Mouse (Mus musculus): ENCODE measurements around the gene Clint1. TPM values are rescaled to one million over a fixed set of nuclear protein-coding genes. Genes with fewer than 3 reads are reported as not detected.
A peak's percentile ranks its signal among the peaks of the same experiment; 100 is the strongest.

The Clint1 gene
- polyA plus RNA-seq, 2 experiments, result 77.3 to 102 TPM

GRCm38 (mm10) chr11:45816712-45817111 lies 35.1 kb upstream of the Clint1 start:
- Histone ChIP-seq H3K4me3 (replicated peaks; ENCODE audit: low read length) (no peak overlapping the region), H3K4me1 (ENCODE audit: control insufficient read depth, insufficient read depth, low read length) (no peaks in the 10 kb centered on the region), H3K27ac (replicated peaks; ENCODE audit: low read depth, low read length) (no peak overlapping the region), H3K9me3 (ENCODE audit: control insufficient read depth, low read length) (no peaks in the 10 kb centered on the region), H3K36me3 (ENCODE audit: control insufficient read depth, insufficient read depth, low read length) (no peaks in the 10 kb centered on the region), H3K9ac (ENCODE audit: low read depth, low read length, severe bottlenecking) (no peak overlapping the region), H3K4me2 (replicated peaks; ENCODE audit: low read depth, low read length, severe bottlenecking) (no peak overlapping the region), H3K27me3 (ENCODE audit: control insufficient read depth, insufficient read depth, low read length) (no peaks in the 10 kb centered on the region)
- TF ChIP-seq POLR2A (IDR thresholded peaks at IDR 0.05; ENCODE audit: borderline replicate concordance, extremely low read depth, insufficient read depth, insufficient read length), result no peak
- no peak for ATAC-seq (ENCODE audit: low FRiP score, low read depth)
- 66% methylated on average over 1 of the region's 1 CpGs for WGBS
- DNase-seq (ENCODE audit: low spot score), result no peak

GRCm38 (mm10) chr11:45817996-45818395 lies 33.9 kb upstream of the Clint1 start:
- H3K4me3 ChIP-seq (replicated peaks; ENCODE audit: low read length), result no peak overlapping the region
- H3K9me3 ChIP-seq (ENCODE audit: control insufficient read depth, low read length), result no peaks in the 10 kb centered on the region
- no peak overlapping the region for H3K9ac ChIP-seq (ENCODE audit: low read depth, low read length, severe bottlenecking)
- WGBS, result 46% methylated on average over 3 of the region's 3 CpGs
- H3K27ac ChIP-seq (replicated peaks; ENCODE audit: low read depth, low read length), result no peak overlapping the region
- H3K36me3 ChIP-seq (ENCODE audit: control insufficient read depth, insufficient read depth, low read length), result no peaks in the 10 kb centered on the region
- no peaks in the 10 kb centered on the region for H3K27me3 ChIP-seq (ENCODE audit: control insufficient read depth, insufficient read depth, low read length)
- no peaks in the 10 kb centered on the region for H3K4me1 ChIP-seq (ENCODE audit: control insufficient read depth, insufficient read depth, low read length)
- TF ChIP-seq POLR2A (IDR thresholded peaks at IDR 0.05; ENCODE audit: borderline replicate concordance, extremely low read depth, insufficient read depth, insufficient read length), result no peak
- DNase-seq (ENCODE audit: low spot score) (no peak), ATAC-seq (ENCODE audit: low FRiP score, low read depth) (no peak)
- H3K4me2 ChIP-seq (replicated peaks; ENCODE audit: low read depth, low read length, severe bottlenecking), result no peak overlapping the region

DNA sequence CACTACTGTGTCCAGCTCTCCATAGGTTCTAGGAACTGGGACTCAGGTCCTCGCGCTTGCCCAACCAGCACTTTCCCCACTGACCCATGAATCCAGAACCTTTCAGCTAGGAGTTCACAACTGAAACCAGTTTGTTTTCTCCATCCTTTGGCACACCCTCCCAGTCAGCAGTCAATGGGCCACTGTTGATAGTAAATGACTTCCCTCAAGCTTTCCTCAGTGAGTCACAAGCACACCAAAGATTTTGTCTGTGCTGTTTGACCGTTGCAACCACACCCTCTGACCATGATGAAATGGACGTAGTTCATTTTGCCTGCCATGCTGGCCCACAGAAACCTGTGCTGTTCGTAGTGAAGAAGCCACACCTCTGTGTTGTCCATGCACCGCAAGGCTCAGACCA lies 30.9 kb upstream of the Clint1 start:
- 94% methylated on average over 6 of the region's 6 CpGs for WGBS
- no peak for ATAC-seq (ENCODE audit: low FRiP score, low read depth)

GRCm38 (mm10) chr11:45830112-45830511 lies 21.7 kb upstream of the Clint1 start:
- H3K4me3 ChIP-seq (replicated peaks; ENCODE audit: low read length), result no peak overlapping the region
- no peaks in the 10 kb centered on the region for H3K27me3 ChIP-seq (ENCODE audit: control insufficient read depth, insufficient read depth, low read length)
- no peaks in the 10 kb centered on the region for H3K36me3 ChIP-seq (ENCODE audit: control insufficient read depth, insufficient read depth, low read length)
- peaks cover 19% of the 10 kb centered on the region for H3K4me1 ChIP-seq (ENCODE audit: control insufficient read depth, insufficient read depth, low read length)
- DNase-seq (ENCODE audit: low spot score) (peak; percentile 58), ATAC-seq (ENCODE audit: low FRiP score, low read depth) (no peak)
- H3K9me3 ChIP-seq (ENCODE audit: control insufficient read depth, low read length), result no peaks in the 10 kb centered on the region
- 0 out of 2 replicates have a peak overlapping the region, but pooled peaks have one; percentile 26 for H3K27ac ChIP-seq (replicated peaks; ENCODE audit: low read depth, low read length)
- no peak for TF ChIP-seq POLR2A (IDR thresholded peaks at IDR 0.05; ENCODE audit: borderline replicate concordance, extremely low read depth, insufficient read depth, insufficient read length)
- H3K9ac ChIP-seq (ENCODE audit: low read depth, low read length, severe bottlenecking), result no peak overlapping the region
- no peak overlapping the region for H3K4me2 ChIP-seq (replicated peaks; ENCODE audit: low read depth, low read length, severe bottlenecking)

More for the DNA sequence above, 30.9 kb upstream of the Clint1 start:
- Histone ChIP-seq H3K4me3 (replicated peaks; ENCODE audit: low read length) (no peak overlapping the region), H3K27ac (replicated peaks; ENCODE audit: low read depth, low read length) (no peak overlapping the region), H3K4me1 (ENCODE audit: control insufficient read depth, insufficient read depth, low read length) (no peaks in the 10 kb centered on the region), H3K4me2 (replicated peaks; ENCODE audit: low read depth, low read length, severe bottlenecking) (no peak overlapping the region), H3K36me3 (ENCODE audit: control insufficient read depth, insufficient read depth, low read length) (no peaks in the 10 kb centered on the region), H3K9me3 (ENCODE audit: control insufficient read depth, low read length) (no peaks in the 10 kb centered on the region), H3K9ac (ENCODE audit: low read depth, low read length, severe bottlenecking) (no peak overlapping the region), H3K27me3 (ENCODE audit: control insufficient read depth, insufficient read depth, low read length) (no peaks in the 10 kb centered on the region)
- no peak for DNase-seq (ENCODE audit: low spot score)
- no peak for TF ChIP-seq POLR2A (IDR thresholded peaks at IDR 0.05; ENCODE audit: borderline replicate concordance, extremely low read depth, insufficient read depth, insufficient read length)

DNA sequence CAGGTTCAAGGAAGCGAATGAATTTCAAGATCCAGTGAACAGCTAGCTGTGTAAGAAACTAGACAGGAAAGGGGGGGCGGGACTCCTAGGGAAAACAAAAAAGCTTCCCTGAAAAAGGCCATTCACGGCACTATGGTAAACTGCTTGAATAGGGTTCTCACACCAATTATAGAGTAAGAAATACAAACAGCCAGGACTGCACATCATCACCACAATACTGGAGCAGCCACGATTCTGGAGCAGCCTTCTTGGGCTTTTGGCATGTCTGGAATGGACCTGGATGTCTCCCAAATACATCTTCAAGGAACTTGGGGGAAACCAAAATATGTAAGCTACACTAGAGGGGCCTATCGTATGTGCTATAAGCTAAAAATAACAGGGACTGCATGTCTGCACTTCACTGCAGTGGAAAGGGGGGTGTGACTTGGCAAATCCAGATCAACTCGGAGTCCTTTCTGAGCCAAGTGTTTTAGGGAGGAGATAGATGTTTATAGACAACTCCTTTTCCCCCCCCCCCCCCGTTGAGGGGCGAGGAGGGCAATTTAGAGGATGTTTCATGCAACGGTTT lies 21.0 kb upstream of the Clint1 start:
- no peak overlapping the region for H3K9ac ChIP-seq (ENCODE audit: low read depth, low read length, severe bottlenecking)
- 0 out of 2 replicates have a peak overlapping the region, but pooled peaks have one; percentile 11 for H3K4me2 ChIP-seq (replicated peaks; ENCODE audit: low read depth, low read length, severe bottlenecking)
- DNase-seq (ENCODE audit: low spot score) (peak; percentile 66), ATAC-seq (ENCODE audit: low FRiP score, low read depth) (peak; percentile 47)
- H3K4me1 ChIP-seq (ENCODE audit: control insufficient read depth, insufficient read depth, low read length), result peaks cover 19% of the 10 kb centered on the region
- no peak overlapping the region for H3K4me3 ChIP-seq (replicated peaks; ENCODE audit: low read length)
- 39% methylated on average over 9 of the region's 9 CpGs for WGBS
- peak overlapping the region; percentile 9 for H3K27ac ChIP-seq (replicated peaks; ENCODE audit: low read depth, low read length)
- H3K9me3 ChIP-seq (ENCODE audit: control insufficient read depth, low read length), result no peaks in the 10 kb centered on the region
- H3K36me3 ChIP-seq (ENCODE audit: control insufficient read depth, insufficient read depth, low read length), result no peaks in the 10 kb centered on the region
- TF ChIP-seq POLR2A (IDR thresholded peaks at IDR 0.05; ENCODE audit: borderline replicate concordance, extremely low read depth, insufficient read depth, insufficient read length), result no peak
- H3K27me3 ChIP-seq (ENCODE audit: control insufficient read depth, insufficient read depth, low read length), result no peaks in the 10 kb centered on the region

Data from limb, embryonic 14.5 days (tissue).